Mouse (Mus musculus) ovary, postnatal 36 days (tissue): ENCODE data around the gene Hivep2.

Source experiments
- DNase-seq: peaks from one replicate; pipeline ENCODE4 v3.0.0; 2022; ENCODE audit warnings: low spot score, mixed read lengths

Hivep2 gene

DNA sequence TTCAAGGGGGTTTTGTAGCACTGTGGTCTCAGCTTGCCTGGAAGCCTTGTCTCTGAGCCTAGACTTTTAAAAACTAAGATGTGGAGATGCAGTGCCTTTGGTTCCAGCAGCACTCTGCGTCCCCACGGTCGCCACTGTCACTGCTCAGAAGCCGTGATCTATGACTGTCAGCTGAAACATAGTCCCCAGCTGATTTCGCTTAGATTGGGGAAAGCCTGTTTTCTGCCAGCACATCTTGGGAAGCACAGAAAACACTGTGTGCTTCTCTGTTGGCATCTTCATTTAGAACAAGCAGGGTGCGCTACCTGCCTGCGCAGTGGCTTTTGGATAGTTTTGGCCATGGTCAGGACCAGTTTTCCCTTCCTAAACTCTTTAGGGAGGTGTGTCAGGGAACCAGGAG, 59.1 kb downstream of the Hivep2 start:
- DNase-seq, result no peak

GRCm38 (mm10) chr10:14027751-14028150, 61.9 kb downstream of the Hivep2 start:
- DNase-seq, result no peak

DNA sequence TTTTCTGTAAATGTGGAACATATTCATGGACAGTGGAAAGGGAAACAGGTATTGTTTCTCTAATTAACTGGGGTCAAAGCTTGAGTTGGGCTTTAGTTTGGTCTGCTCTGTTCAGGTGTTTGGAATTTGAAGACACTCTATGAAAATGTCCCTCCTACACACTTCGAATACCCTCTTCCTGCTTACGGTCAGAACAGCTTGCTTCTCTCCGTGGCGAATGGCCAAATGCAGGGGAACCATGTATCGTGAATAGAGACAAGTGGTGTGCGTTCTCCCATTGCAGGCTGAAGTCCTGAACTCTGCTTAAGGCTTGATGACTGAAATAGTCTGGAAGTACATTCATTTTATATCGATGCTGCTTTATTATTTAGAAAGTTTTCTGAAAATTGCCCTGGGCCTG, 63.1 kb downstream of the Hivep2 start:
- no peak for DNase-seq

DNA sequence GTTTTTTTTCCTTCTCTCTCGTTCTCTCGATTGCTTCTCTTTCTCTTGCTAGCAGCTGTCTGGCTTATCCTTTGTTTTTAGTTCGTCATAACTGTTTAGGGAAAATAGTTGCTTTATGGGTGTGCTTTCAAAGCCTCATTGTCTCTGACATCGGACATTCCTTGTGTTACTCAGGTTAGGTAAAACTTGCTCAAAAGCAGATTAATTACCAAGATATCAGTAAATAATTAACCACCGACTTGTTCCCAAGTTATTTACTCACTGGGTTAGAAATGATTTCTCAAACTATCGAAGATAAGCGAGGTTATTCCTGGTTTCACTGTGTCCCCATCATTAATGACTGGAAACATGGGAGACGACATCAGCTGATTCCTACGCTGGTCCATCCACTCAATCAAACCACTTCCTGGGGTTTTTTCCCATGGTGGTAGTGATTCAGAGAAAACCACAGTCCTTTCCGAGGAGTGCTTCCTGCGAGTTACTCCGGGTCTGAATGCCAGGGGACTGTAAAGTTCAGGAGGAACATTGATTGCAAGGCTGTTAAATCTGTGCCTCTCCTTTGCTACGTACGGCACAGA, 64.7 kb downstream of the Hivep2 start:
- no peak for DNase-seq

DNA sequence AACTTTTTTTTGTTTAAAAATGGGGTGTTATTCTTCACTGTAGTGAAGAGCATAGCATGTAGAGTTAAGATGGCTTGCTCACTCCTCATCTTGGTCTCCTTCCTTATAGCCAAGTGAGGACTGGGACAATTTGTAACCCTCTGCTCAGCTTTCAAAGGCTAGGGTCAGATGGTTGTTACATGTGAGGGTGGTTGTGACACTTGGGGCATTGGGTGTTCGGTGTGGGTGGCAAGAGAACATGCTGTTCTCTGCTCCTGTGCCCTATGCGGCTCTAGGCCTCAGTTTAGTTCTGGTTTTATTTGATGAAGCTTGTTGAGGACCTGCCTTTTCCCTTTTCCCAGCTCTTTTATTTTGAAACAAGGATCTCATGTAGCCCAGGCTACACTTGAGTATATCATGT, 66.7 kb downstream of the Hivep2 start:
- no peak for DNase-seq

DNA sequence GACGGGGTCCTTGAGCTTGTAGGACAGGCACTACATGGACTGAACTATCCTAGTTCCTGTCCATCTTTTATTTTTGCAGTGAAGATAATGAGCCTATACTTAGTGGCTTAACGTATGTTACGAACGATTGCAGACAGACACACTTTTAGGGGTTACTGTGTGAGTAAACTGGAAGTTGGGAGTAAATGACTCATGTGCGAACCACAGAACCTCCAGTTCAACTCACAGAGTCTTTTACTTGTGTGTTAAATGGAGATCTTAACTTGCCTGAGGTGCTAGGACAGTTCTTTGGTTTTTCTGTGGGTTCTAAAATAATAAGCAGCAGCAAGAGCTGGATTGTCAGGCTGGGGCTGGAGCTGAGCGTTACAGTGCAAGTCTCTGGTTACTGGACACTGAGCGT, 68.2 kb downstream of the Hivep2 start:
- no peak for DNase-seq

DNA sequence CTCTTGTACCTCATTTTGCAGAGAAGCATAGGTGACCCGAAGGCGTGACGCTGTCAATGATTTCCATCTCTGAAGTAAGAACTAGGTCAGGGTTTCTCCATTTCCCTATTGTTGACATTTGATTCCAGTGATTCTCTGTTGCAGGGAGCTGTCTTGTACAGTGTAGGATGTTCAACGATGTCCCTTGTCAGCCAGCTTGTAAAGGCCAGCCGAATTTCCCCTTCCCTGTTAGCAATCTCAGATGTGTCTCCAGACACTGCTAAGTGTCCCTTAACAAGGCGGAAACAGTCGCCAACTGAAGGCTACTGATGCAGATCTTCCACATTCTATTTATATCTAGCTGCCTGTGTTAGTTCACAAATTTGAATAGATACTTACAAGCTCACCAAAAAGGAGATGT, 68.9 kb downstream of the Hivep2 start:
- no peak for DNase-seq

DNA sequence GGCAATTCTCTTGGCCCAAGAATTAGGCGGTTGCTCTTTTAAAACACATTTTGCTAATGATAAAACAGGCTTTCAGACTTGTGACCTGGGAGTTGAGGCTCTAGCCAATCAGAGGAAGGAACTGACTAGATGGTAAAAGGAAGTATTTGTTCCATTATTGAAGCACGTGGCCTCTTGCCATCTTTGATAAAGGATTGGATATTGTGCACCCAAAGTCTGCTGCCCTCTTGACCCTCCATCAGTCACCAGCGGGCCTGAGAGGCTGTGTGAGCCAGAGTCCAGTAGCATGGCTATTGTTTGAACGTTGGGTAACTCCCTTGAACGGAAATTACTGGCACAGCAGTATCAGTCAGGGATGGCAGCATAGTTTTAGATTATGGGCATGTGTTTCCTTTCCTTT, 69.7 kb downstream of the Hivep2 start:
- no peak for DNase-seq

- DNase-seq, result no peak
These were observed 70.6 kb downstream of the Hivep2 start for GRCm38 (mm10) chr10:14036472-14036871.

DNA sequence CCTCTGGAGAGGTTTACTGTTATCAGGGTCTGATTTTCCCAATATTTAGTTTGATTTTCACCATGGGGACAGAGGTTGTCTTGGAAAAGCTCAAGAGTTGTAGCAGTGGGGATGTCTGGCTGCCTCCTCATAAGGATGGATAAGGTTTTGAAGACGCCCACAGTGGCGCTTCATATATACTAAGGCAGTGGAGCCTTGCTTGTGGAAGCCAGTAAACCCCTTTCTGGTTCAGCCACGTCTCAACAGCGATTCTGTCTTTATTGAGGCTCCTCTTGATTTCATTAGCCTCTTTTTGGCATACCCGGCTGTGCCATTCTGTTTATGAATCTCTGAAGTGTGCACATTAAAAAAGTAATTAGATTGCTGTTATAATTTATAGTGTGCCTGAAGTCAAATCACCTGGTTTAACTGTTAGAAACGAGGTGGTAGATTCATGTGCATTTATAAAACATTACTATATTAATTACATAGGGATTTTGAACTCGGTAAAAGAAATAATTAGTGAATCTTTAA, 72.2 kb downstream of the Hivep2 start:
- DNase-seq, result no peak

- DNase-seq, result no peak
These were observed 75.0 kb downstream of the Hivep2 start for GRCm38 (mm10) chr10:14040716-14041470.

GRCm38 (mm10) chr10:14041606-14042005, 75.7 kb downstream of the Hivep2 start:
- DNase-seq, result no peak

GRCm38 (mm10) chr10:14042539-14043348, 76.9 kb downstream of the Hivep2 start:
- DNase-seq, result no peak

DNA sequence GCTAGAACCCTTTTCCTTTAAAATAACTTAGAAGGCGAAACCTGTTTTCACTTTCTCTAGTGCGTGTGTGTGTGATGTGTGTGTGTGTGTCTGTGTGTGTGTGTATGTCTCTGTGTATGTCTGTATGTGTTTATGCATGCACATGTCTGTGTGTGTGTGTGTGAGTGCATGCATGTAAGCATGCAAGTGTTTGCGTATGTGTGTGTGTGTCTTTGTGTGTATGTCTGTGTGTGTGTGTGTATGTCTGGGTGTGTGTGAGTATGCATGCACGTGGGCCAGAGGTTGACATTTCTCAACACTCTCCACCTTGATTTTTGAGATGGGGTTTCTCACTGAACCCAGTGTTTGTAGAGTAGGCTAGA, 77.5 kb downstream of the Hivep2 start:
- no peak for DNase-seq

GRCm38 (mm10) chr10:14044046-14044782, 78.3 kb downstream of the Hivep2 start:
- DNase-seq, result no peak

GRCm38 (mm10) chr10:14044783-14045392, 79.0 kb downstream of the Hivep2 start:
- DNase-seq, result no peak

GRCm38 (mm10) chr10:14045745-14046144, 79.9 kb downstream of the Hivep2 start:
- DNase-seq, result no peak

GRCm38 (mm10) chr10:14046171-14046651, 80.3 kb downstream of the Hivep2 start:
- no peak for DNase-seq

- no peak for DNase-seq
These were observed 81.1 kb downstream of the Hivep2 start for GRCm38 (mm10) chr10:14046935-14047334.

DNA sequence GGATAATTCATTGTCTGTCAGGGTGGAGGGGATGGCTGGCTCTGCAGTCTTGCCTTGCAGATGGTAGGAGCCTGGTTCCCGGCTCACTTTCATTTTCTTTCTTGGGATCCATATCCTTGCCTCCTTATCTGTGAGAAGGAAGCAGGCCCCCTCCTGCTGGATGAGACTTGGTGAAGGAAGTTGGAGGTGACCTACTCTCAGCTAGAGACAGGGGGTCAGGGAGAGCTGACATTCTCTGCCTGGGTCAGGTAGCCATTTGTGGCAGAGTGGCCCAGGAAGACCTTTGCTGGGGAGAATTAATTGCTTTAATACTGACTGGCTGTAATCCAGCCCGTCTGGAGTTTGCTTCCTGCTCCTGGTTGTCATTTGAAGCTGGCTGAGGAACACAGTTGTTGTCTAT, 81.8 kb downstream of the Hivep2 start:
- DNase-seq, result no peak

DNA sequence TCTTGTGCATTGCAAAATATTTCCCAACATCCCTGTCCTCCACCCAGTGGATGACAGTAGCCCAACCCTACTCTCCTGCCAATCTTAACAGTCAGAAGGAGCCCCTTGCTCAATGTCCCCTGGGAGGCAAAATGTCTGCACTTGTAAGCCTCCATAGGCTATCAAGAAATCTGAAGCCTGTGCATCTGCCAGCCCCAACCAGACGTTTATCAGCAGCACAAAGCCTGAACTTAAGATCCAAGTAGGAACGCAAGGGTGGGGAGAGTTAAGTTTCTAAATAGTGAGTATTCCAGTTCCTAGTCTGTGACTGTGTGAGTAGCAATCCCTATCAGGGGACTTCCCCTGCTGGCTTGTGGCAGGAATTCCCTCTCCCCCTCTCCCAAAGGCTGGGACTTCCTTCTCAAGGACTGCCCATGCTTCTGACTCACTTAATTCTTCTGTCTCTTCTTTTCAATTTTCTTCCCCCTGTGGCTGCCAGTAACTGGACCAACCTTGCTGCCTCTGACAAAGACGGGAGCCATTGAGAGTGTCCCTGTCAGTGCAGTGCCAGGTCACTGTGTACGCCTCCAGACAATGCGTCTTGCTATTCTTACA, 82.5 kb downstream of the Hivep2 start:
- no peak for DNase-seq
